21 mouse cellular contexts compared by ENCODE assay signal in the genomic region with DNA sequence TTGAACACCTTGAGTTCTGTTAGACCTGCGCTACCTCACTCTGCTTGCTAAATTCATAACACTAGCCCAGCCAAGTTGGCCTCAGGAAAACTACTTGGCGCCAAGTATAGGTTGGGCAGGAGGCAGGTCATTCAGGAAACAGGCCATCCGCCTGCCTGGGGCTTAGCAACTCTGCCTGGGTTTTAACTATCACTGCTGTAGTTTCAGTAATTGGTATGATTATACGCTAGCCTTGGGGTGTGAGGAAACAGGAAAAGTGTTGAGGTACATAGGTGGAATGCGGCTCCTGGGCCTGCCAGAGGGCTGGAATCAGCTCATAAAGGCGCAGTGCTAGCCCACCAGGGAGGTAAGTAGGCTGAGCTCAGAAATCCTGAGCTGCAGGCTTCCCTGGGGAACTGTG.
DNase-seq lines count a peak whose midpoint lies in the region; ATAC-seq and TF ChIP-seq lines count a peak whose summit lies in the region.
"Had no signal": no experiment of that assay in that cellular context is flagged by ENCODE, and none has a peak within 500 bp of the region (broad histone marks: within the 10 kb centered on the region; RNA-seq: fewer than 3 reads in every experiment).

No protein-coding gene starts in this region.

- 42% methylated on average over 6 of the region's 6 CpGs for WGBS in limb, embryonic 11.5 days
- 79% methylated on average over 6 of the region's 6 CpGs for WGBS in limb, embryonic 10.5 days
- WGBS in kidney, embryonic 16.5 days, result 79% methylated on average over 6 of the region's 6 CpGs

- H3K27me3 ChIP-seq in limb, embryonic 11.5 days (ENCODE audit: control insufficient read depth, insufficient read depth, low read length), result no peaks in the 10 kb centered on the region
- H3K27me3 ChIP-seq in limb, embryonic 10.5 days (ENCODE audit: low read depth, poor library complexity, severe bottlenecking), result no peaks in the 10 kb centered on the region
- H3K27me3 ChIP-seq in kidney, embryonic 16.5 days (ENCODE audit: insufficient read depth, low read length), result no peaks in the 10 kb centered on the region
- H3K27me3 ChIP-seq: intestine, embryonic 15.5 days; neural tube, embryonic 12.5 days; stomach, embryonic 15.5 days had no signal

- peaks cover 16% of the 10 kb centered on the region for H3K4me1 ChIP-seq in limb, embryonic 11.5 days (ENCODE audit: control insufficient read depth, insufficient read depth, low read length)
- peaks cover 50% of the 10 kb centered on the region for H3K4me1 ChIP-seq in limb, embryonic 10.5 days
- H3K4me1 ChIP-seq in kidney, embryonic 16.5 days (ENCODE audit: insufficient read depth, low read length), result peaks cover 16% of the 10 kb centered on the region
- H3K4me1 ChIP-seq: neural tube, embryonic 12.5 days had no signal

- 0 out of 2 replicates have a peak overlapping the region, but pooled peaks have one; percentile 21 for H3K27ac ChIP-seq in limb, embryonic 11.5 days (replicated peaks; ENCODE audit: low read depth, low read length)
- H3K27ac ChIP-seq in limb, embryonic 10.5 days, result no peak overlapping the region; the same call in 1 of the 2 replicates
- H3K27ac ChIP-seq in left cerebral cortex, adult 2 months, result no peak overlapping the region
- no peak overlapping the region for H3K27ac ChIP-seq in kidney, embryonic 16.5 days (ENCODE audit: low read length)
- H3K27ac ChIP-seq: heart, embryonic 10.5 days; hindbrain, embryonic 14.5 days; intestine, embryonic 15.5 days; kidney, postnatal 0 days; liver, embryonic 14.5 days; neural tube, embryonic 12.5 days; stomach, embryonic 15.5 days had no signal

- DNase-seq in limb, embryonic 11.5 days (ENCODE audit: low spot score), result peak; percentile 46
- DNase-seq in limb, embryonic 10.5 days (ENCODE audit: low spot score), result no peak
- peak; percentile 92 for DNase-seq in brain, adult 2 months (ENCODE audit: low read depth, low spot score)
- DNase-seq in cerebellum, postnatal 10 days, result peak; percentile 59 to 70
- no peak for DNase-seq in left cerebral cortex, adult 2 months (ENCODE audit: extremely low spot score in 1 of 2, low spot score in 2 of 2)
- no peak for DNase-seq in gastrocnemius, postnatal 25 days
- DNase-seq: adrenal gland, postnatal 10 days; heart, postnatal 10 days; spleen, adult 18-20 months; thymus, adult 2 months had no signal

- H3K9me3 ChIP-seq in limb, embryonic 11.5 days (ENCODE audit: control insufficient read depth, low read length), result peaks cover under 1% of the 10 kb centered on the region; the same call in 1 of the 2 replicates
- H3K9me3 ChIP-seq in limb, embryonic 10.5 days (replicated peaks), result peaks cover 1% of the 10 kb centered on the region; the same call in 1 of the 2 replicates
- H3K9me3 ChIP-seq in kidney, embryonic 16.5 days (ENCODE audit: low read length), result peaks cover 2% of the 10 kb centered on the region
- H3K9me3 ChIP-seq: intestine, embryonic 15.5 days had no signal

- peak; percentile 75; the same call in 1 of the 2 replicates for ATAC-seq in limb, embryonic 11.5 days (ENCODE audit: insufficient number of reproducible peaks, low FRiP score, low TSS enrichment, low read depth)
- ATAC-seq in granulocyte monocyte progenitor cell, adult 5-6 weeks (replicated peaks; ENCODE audit: poor library complexity, severe bottlenecking), result peak; percentile 10; the same call in 1 of the 2 replicates
- no peak for ATAC-seq in kidney, embryonic 16.5 days (ENCODE audit: low FRiP score, low TSS enrichment)
- ATAC-seq: forebrain, embryonic 14.5 days; intestine, embryonic 15.5 days; lung, postnatal 0 days had no signal

- H3K36me3 ChIP-seq in limb, embryonic 11.5 days (ENCODE audit: control insufficient read depth, insufficient read depth, low read length), result no peaks in the 10 kb centered on the region
- peaks cover 3% of the 10 kb centered on the region for H3K36me3 ChIP-seq in limb, embryonic 10.5 days
- H3K36me3 ChIP-seq in kidney, embryonic 16.5 days (ENCODE audit: insufficient read depth, low read length), result peaks cover 3% of the 10 kb centered on the region; the same call in 1 of the 2 replicates
- H3K36me3 ChIP-seq: intestine, embryonic 15.5 days; neural tube, embryonic 12.5 days; stomach, embryonic 15.5 days had no signal

- intact Hi-C loops in left cerebral cortex, adult 2 months (cut with DNase I), result no loop called here

- H3K4me3 ChIP-seq in limb, embryonic 11.5 days (ENCODE audit: low read depth, low read length), result no peak overlapping the region
- no peak overlapping the region for H3K4me3 ChIP-seq in limb, embryonic 10.5 days
- no peak overlapping the region for H3K4me3 ChIP-seq in left cerebral cortex, adult 2 months
- H3K4me3 ChIP-seq in kidney, embryonic 16.5 days (ENCODE audit: low read length), result no peak overlapping the region
- H3K4me3 ChIP-seq: heart, embryonic 10.5 days; intestine, embryonic 15.5 days; neural tube, embryonic 12.5 days; stomach, embryonic 15.5 days had no signal

- H3K4me2 ChIP-seq in limb, embryonic 11.5 days (ENCODE audit: low read depth, severe bottlenecking), result no peak overlapping the region
- no peak overlapping the region for H3K4me2 ChIP-seq in kidney, embryonic 16.5 days (replicated peaks; ENCODE audit: low read depth, low read length)
- H3K4me2 ChIP-seq: hindbrain, embryonic 14.5 days; intestine, embryonic 15.5 days; neural tube, embryonic 12.5 days; stomach, embryonic 15.5 days had no signal

- TF ChIP-seq CTCF in left cerebral cortex, adult 2 months (IDR thresholded peaks at IDR 0.05), result no peak

- no peak overlapping the region for H3K9ac ChIP-seq in limb, embryonic 11.5 days (ENCODE audit: low read length)
- no peak overlapping the region for H3K9ac ChIP-seq in kidney, embryonic 16.5 days (replicated peaks; ENCODE audit: low read length)
- H3K9ac ChIP-seq: hindbrain, embryonic 14.5 days; intestine, embryonic 15.5 days; liver, embryonic 14.5 days; neural tube, embryonic 12.5 days; stomach, embryonic 15.5 days had no signal

Comparison
In these comparisons a context has a peak if more than half of its experiments do, and no peak if none do; other contexts are left out.
1. DNase-seq: peak in limb, embryonic 11.5 days (single experiment), brain, adult 2 months (single experiment) and cerebellum, postnatal 10 days (2 of 2); none in limb, embryonic 10.5 days (single experiment), left cerebral cortex, adult 2 months (0 of 2) and gastrocnemius, postnatal 25 days (single experiment).